Mouse (Mus musculus) T-cell, adult 2 months (primary cell): ENCODE data around the gene Gm45713.
"Not testable (repeated sequence)": the region's sequence is repeated elsewhere in the genome, so short reads cannot be mapped to it uniquely, and the experiment has no call there.

ENCODE experiments used
- DNase-seq: peaks from one replicate; pipeline ENCODE4 v3.0.0; 2022; ENCODE audit warnings: low spot score

Gene Gm45713

DNA sequence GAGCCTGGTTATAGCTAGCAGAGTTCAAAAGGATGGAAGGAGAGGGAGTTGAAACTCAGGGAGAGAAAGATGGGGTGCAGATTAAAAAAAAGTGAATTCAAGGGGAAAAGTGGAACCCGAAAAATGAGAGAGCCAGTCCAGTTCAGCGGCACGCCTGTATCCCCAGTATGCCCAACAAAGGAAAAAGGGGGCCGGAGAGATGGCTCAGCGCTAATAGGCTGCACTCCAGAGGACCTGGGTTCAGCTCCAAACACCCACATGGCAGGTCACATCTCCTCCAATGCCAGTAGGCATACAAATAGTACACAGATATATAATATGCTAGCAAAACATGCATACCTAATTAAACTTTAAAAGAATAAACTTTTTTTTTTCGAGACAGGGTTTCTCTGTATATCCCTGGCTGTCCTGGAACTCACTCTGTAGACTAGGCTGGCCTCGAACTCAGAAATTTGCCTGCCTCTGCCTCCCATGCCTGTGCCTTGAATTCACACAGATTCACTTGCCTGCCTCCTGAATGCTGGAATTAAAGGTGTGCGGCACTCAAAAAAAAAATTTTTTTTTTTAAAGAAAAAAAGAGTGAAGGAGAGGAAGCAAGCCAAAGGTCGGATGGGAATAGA is 27.1 kb upstream of the Gm45713 start:
- no peak for DNase-seq

DNA sequence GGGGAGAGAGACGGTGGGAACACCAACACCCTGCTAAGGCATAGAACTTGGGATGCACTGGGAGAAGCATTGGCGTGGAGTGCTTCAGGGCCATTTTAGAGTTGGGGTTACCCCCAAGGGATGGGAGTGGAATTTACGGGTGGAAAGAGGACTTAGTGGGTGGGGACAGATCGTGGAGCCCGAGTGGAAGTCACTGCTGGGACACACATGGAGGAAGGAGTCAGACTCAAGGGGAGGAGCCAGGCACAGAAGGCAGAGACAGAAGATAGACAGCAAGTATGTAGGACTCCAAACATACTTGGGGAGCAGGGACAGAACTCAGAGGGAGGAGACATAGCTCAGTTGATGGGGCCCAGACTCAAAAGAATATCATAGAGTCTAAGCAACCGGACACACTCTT is 26.5 kb upstream of the Gm45713 start:
- DNase-seq = no peak

DNA sequence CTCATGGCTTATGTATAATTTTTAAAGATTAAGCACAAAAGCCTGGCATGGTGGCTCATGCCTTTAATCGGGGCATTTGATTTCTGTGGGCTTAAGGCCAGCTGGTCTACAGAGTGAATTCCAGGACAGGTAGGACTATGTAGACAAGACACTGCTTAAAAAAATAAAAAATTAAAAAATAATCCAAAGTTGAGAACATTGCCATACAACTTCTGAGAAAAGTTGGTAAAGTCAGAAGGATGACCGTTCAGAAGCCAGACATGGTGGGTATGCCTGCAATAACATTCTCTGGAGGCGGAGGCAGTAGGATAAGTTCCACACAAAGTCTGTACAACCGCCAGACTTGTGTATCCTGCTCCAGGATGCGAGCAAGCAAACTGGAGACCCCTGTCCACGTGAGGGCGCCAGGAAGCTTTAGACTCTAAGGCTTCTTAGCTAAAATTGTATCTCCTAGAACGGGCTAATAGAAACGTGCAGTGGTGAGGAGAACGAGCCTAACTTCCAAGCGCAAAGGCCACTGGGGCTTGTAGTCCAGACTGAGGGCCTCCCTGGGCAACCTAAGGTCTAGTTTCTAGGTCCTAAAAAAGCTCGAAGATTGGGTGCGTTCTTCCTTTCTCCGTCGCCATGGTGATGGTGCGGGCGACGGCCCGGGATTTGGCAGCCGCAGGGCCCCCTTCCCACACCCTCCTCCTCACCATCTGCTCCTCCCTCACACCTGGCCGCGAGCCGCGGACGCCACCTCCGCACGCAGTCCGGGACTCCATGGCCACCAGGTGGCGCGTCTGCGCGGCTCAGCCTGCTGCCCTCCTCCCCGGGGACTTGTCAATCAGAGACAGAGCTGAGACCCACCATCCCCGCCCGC is 25.8 kb upstream of the Gm45713 start:
- DNase-seq = peak; percentile 87

DNA sequence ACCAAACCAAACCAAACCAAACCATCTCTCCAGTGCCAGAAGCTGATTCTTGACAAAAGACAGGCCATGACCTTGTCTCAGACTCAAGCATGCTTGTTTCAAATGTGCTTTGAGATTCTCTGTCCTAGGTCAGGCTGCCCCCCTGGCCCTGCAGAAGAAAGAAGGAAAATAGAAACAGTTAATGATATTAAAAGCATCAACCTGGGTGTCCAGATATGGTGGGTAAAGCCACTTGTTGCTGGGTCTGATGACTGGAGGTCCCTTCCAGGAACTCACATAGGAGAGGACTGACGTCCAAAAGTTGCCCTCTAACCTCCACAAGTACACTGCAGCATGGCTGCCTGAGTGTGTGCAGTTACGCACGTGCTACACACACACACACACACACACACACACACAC is 24.8 kb upstream of the Gm45713 start:
- DNase-seq = no peak

DNA sequence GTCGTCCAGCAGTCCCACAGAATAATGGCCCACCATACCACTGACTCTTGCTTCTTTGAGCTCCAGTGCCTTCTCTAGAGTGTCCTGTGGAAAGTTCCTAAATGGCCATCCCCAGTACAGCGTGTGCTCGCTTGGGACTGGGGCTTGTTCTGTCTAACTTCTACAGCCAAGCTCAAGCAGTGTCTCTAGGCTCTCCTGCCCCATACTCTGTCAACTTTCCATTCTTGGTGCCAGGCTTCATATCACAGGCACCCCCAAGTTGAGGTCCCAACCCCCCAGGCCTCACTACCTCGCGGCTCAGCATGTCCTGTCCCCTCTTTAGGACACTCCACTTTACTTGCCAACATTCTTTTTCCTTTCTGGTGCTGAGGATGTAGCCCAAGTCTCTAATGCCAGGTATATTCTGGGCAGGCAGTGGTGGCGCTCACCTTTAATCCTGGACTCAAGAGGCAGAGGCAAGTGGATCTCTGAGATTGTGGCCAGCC is 24.3 kb upstream of the Gm45713 start:
- DNase-seq = no peak

DNA sequence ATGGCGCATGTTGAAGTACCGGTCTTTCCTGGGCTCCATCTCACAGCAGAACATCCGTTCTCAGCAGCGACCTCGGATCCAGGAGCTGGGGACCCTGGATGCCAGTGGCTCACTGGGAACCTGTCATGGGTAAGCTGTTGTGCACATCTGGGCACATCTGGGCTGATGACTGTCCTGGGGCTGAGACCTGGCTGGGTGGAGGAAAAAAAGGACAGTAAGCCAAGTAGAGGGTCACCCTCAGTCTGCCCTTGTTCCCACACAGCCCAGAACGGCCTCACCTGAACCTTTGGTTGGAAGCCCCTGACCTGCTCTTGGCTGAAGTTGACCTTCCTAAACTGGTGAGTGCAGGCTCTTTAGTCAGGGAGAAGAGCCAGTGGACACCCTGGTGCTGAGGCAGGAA is 23.0 kb upstream of the Gm45713 start:
- no peak for DNase-seq

DNA sequence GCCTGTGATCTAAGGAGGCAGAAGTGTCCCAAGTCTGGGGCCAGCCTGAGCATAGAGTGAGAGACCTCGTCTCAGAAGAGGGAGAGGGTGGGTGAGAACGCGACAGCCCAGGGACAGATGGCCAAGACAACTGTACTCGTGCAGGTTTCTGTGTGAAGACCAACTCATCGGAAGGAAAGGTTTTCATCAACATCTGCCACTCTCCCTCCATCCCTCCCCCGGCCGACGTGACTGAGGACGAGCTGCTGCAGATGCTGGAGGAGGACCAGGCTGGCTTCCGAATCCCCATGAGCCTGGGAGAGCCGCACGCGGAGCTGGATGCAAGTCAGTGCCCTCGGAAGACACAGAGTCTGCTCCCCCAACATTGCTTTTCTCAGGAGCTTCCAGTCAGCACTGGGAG is 21.4 kb upstream of the Gm45713 start:
- DNase-seq = no peak

DNA sequence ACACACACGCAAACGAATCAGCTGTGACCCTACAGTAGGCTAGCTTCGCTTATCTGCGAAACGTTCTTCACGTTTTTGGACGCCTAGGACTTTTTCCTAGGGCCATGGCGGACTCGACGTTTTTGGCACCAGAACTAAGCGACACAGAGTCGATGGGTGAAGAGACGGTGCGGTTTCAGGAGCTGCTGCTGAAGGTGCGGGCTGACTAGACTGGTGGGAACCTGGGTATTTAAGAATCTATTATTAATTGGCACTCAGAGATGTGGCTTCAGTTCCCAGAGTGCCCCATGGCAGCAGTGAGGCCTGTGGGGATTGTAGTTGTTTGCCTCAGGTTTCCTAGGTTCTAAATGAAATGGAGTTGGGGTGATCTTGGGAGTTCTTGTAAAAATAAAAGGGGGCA is 20.2 kb upstream of the Gm45713 start:
- DNase-seq = no peak

DNA sequence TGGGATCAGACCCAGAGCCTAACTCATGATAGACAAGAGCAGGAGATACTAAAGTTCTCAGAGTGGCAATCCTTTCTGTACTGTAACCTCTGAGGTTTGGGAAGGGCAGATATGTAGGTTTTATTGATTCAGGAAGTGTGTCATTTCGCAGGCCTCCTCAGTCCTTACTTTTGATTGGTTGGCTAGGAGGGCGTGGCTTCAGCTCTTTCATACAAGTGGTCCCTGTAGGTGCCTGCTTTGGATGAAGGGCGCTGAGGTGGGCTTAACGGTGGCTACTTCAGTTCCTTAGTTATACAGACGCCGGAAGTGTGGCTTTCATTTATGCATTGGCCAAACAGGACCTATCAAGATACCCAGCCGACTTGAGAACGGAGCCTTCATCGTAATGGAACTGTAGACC is 19.6 kb upstream of the Gm45713 start:
- DNase-seq = no peak

DNA sequence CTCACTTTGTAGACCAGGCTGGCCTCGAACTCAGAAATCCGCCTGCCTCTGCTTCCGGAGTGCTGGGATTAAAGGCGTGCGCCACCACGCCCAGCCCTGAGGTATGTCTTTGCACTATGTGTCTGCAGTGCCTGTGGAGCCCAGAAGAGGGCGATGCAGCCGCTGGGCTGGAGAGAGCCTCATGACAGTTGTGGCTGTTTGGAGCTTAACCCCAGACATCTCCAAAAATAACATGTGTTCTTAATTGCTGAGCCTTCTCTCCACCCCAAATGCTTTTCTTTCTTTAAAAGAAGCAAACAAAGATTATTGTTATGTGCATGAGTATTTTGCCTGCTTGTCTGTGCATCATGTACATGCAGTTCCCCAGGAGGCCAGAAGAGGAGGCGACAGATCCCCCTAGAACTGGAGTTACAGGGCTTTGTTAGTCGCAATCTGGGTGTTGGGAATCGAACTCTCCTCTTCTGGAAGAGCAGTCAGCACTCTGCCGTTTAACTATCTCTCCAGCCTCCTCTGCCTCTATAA is 19.0 kb upstream of the Gm45713 start:
- peak; percentile 63 for DNase-seq

DNA sequence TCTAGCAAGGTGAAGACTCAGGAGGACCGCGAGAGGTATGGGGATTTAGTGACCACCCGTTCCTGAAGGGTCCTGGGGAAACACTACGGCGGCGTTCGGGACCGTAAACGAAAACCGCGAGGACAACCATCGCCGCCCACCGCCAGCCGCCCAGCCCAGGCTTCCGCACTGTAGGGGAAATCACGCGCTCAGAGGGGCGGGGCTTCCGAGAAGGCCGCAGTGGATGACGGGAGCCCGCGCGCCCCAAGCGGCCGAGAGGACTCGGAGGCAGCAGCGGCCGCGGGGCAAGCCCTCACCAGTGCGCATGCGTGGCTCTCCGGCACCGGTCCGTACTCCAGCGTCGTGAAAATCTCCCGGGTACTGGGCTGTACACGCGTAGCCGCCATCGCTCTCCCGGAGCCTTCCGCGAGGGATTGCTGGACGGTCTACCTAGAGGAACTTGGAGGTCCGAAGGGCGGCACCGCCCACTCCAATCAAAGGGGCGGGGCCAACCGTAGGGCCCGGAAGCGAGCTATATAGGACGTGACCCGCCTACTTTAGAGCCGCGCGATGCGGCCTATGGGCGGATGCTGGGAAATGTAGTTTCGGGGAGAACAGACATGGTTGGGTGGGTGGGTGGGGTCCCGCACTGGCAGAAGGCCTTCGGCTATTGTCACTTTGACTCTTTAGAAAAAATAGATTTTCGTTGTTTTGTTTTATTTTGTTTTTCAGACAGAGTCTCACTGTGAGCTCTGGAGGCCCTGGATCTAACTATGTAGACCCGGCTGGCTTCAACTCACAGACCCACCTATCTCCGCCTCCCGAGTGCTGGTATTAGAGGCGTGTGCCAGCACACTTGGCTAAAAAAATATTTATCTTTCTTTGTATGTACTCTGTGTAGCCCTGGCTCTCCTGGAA is 18.3 kb upstream of the Gm45713 start, which contains the start of the genes Pih1d1 and Aldh16a1:
Gene Pih1d1 (plus strand): TSS at position 208 of the 897 bp plus-strand sequence.
Gene Aldh16a1 (minus strand): TSS at position 489 of the 897 bp plus-strand sequence.
- peak; percentile 97 for DNase-seq

DNA sequence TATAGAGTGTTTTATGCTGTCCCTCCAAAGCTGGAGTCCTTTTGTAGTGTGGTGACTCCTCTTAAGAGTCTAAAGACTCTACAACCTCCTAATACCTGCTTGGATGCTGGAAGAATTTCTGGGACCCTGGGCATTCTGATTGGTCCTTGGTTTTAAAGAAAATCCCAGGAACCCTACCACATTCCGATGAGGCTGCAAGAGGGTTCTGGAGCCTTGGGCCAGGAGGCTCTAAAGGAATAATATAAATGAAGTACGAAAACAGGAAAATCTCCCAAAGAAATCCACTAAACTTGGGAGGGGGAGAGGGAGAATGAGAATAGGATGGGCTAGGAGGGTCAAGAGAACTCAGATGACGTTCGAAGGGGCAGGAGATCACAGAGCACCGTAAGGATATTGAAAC is 17.6 kb upstream of the Gm45713 start:
- no peak for DNase-seq

DNA sequence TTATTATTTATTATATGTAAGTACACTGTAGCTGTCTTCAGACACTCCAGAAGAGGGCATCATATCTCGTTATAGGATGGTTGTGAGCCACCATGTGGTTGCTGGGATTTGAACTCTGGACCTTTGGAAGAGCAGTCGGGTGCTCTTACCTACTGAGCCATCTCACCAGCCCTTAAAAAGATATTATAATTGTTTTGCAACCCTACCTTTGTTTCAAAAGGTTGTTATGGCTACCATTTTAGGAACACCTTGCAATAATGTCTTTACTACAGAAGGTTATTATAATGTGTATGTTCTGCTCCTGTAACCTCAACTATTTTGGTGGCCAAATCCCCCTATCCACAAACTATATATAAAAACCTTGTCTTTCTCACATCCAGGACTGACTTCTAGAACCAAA is 17.0 kb upstream of the Gm45713 start:
- DNase-seq = not testable (repeated sequence)

DNA sequence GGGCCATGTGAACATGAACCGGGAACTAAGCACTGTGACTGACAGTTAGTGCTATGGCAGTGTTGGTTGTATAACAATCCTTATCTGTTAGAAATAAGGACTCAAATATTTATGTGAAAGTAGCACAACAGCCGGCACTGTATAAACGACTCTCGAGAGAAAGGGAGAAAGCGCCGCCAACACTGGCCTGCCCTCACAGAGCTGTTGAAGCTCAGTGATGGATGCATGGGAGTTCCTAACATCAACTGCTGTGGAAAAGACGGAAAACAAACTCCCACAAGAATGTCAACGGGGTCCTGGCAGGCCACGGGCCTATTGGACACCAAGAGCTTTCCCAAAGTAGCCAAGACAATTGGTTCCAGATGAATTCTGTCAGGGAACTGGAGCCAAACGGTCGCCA is 15.3 kb upstream of the Gm45713 start:
- no peak for DNase-seq

DNA sequence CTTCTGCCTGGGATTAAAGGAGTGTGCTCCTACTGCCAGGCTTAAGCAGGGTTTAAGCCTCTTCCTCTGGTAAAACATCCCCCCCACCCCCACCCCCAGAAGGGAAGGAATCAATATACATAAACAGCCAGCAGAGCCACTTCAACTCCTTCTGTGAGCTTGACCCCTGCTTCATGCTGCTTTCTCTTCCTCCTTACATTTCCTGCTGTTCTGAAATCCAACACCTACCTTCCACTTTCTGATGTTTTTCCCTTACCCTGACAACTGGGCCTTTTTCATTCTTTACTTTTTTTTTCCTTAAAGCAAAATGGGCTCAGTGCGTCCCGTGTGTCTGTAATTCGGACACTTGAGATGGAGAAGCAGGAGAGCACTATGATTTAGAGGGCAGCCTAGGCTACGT is 14.3 kb upstream of the Gm45713 start:
- DNase-seq = no peak

DNA sequence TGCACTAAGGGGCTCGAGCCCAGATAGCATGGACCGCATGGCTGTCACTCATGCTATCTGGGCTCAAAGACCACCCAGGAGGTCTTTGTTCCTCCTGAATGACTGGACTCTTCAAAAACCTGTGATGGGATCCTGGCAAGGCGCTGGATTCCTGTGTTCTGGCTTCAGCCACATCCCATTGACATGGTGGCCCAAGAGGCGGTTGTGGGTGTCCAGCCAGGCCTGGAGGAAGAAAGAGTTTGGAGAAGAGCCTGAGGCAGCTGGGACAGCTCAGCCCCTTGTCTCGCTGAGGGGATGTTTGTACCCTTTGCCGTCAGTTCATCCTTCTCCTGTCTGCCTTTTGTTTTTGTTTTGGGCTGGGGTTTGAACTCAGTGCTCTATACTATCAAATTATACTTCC is 13.5 kb upstream of the Gm45713 start:
- DNase-seq = no peak

DNA sequence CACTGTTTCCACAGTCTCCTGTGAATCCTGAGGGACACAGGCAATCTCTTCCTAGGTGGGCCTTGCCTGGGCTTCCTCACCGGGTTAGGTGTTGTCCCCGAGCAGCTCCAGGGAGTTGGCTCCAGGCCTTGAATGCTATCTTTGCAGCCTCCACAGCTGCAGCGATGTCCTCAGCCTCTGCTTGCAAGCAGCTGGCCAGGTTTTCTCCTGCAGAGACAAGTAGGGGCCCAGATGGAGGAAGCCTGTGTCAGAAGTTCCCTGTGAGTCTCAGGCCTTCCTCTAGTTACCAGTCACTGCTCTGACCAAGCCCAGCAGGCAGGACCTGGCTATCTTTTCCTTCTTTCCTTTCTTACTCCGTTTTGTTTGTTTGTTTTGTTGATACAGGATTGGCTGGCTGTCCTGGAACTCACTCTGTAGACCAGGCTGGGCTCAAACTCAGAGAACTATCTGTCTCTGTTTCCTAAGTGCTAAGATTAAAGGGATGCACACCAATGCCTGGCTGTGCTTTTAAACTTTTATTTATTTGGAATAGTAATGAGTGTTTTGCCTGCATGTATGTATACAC is 12.6 kb upstream of the Gm45713 start:
- DNase-seq = no peak

DNA sequence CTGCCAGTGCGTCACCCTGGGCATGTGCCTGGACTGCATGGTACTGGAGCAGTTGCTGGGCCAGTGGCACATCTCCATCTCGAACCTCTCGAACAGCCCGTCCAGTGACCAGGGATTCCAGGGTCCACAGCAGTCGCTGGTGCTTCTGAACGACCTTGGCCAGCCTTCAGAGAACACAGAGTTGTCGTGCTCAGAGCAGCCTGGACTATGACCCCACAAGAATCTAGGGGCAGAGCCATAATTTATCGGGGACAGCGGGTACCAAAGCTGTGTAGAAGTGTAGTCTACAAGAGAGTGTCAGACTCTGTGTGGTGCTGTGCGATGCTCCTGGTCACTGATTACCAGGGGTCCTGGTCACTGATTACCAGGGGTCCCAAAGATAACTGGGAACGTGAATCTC is 11.9 kb upstream of the Gm45713 start:
- no peak for DNase-seq

DNA sequence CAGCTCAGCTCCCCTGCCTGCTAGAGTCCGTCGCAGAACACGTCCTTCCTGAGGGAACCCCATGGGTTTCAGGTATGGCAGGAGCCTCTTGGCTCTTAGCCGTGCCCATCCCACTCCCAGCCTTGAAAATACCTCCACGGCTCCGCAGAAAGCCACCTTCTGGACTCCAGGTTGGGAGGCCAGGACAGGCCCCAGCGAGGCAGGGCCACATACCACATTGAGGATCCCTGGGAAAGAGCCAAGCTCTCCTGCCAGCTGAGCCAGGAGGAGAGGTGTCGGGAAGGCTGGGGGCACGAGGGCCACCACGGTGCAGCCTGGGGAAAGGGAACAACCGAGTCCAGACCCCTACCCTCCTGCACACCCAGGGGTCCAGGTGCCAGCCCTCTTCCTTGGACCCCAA is 11.2 kb upstream of the Gm45713 start:
- no peak for DNase-seq

DNA sequence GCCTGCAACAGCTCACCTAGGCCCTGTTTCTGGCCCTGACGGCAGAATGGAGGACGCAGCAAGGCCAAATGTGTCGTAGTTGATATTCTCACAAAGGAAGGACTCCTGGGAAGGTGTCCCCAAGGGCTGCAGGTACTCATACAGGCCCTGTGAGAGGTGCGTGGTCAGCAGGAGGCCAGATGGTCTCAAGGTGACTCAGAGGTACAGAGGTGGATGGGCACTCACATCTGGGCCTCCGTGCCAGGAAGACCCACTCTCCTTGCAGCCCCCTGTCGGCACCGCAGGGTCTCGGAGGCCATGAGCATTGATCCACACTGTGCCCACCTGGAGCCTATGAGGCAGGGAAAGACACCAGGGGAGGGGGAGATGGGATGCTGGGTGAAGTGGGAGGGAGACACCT is 9.4 kb upstream of the Gm45713 start:
- no peak for DNase-seq

DNA sequence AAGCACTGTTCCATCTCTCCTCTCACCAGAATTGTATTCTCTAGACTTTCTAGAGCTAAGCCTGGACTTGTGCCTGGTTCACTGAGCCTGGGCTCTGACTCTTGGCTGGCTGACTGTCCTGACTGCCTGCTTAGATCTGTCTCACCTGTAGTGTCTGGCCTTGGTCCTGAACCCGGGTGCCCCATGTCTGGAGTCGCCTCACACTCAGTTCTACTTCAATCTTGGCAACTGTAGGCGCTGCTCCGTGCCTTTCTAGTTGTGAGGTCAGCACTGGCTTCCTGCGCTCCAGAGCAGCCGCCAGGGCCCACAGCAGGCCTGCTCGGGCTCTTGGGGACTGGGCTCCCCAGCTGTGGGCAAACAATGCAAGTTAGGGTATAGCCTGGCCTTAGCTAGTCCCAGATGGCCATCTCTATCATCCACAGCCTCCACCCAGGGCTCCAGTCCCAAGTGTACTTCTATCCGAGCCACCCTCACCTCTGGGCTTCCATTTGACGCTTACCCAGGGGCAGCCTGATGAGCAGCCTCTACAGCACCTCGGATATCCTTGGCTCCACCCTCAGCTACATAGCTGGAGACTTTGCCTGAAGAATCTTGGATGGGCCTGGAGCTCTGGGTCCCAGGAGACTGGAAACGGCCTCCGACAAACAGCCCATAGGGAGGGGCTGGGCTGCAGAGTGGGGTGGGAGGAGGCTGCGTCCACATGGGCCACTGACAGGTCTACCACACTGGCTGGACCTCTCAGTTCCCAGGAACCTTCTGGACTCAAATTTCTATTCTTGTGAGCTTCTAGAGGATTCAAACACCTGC is 8.5 kb upstream of the Gm45713 start:
- DNase-seq = no peak
